Mouse (Mus musculus): ENCODE measurements around the gene Abcg1. TPM values are rescaled to one million over a fixed set of nuclear protein-coding genes. Genes with fewer than 3 reads are reported as not detected.

Gene Abcg1
- polyA plus RNA-seq, 1 experiment = 0.86 TPM

- no peak overlapping the region for H3K4me3 ChIP-seq (ENCODE audit: insufficient read depth, low read length)
- H3K4me1 ChIP-seq (ENCODE audit: control insufficient read depth, insufficient read depth, low read length) = 0 out of 2 replicates have a peak, but pooled peaks cover 2% of the 10 kb centered on the region
- TF ChIP-seq CTCF (IDR thresholded peaks at IDR 0.05; ENCODE audit: borderline replicate concordance, insufficient read depth, low read length) (no peak), POLR2A (IDR thresholded peaks at IDR 0.05; ENCODE audit: low read depth, low read length) (no peak)
- H3K27ac ChIP-seq (ENCODE audit: insufficient read depth, low read length) = no peak overlapping the region
These were observed 8.6 kb downstream of the Abcg1 start for GRCm38 (mm10) chr17:31066058-31066457.

DNA sequence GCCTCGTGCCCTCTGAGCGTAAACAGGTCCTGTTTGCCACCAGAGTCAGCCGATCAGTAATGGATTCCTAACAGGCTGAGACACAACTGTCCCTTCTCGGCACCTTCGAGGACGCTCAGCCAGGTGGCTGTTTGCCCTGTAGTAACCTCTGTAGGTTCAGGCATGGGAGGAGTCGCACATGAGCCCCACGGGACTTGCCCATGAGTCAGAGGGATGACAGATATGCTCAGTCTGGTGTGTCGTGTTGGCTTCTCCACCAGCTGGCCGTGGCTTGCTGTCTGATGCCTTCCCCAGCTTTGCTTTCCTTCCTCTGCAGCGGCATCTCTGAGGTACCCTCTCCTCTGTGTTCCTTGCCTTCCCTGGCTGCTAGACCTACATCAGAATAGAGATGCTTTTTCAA, 9.6 kb downstream of the Abcg1 start:
- no peak overlapping the region for H3K4me3 ChIP-seq (ENCODE audit: insufficient read depth, low read length)
- no peak for TF ChIP-seq POLR2A (IDR thresholded peaks at IDR 0.05; ENCODE audit: low read depth, low read length)
- no peak for TF ChIP-seq CTCF (IDR thresholded peaks at IDR 0.05; ENCODE audit: borderline replicate concordance, insufficient read depth, low read length)
- 0 out of 2 replicates have a peak, but pooled peaks cover 2% of the 10 kb centered on the region for H3K4me1 ChIP-seq (ENCODE audit: control insufficient read depth, insufficient read depth, low read length)
- H3K27ac ChIP-seq (ENCODE audit: insufficient read depth, low read length) = no peak overlapping the region

DNA sequence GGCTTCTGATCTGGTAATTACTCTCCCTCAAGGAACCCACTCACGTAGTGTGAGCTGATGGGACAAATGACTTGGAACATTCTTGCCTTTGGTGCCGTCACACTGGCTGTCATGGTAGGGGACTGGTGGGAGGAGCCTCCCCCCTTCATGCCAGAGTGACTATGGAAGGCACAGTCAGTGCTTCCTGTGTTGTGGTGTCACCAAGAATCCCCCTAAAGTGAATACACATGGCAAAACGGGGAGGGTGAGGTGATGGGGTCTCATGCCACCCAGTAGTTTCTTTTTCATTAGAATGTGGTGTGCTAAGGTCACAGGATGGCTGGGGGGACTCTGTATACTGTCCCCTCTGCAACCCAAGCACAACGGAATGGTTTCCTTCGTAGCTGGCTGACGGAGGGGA, 11.6 kb downstream of the Abcg1 start:
- Histone ChIP-seq H3K4me1 (ENCODE audit: control insufficient read depth, insufficient read depth, low read length) (peaks cover 8% of the 10 kb centered on the region), H3K27ac (ENCODE audit: insufficient read depth, low read length) (no peak overlapping the region), H3K4me3 (ENCODE audit: insufficient read depth, low read length) (no peak overlapping the region)
- TF ChIP-seq POLR2A (IDR thresholded peaks at IDR 0.05; ENCODE audit: low read depth, low read length) = no peak
- no peak for TF ChIP-seq CTCF (IDR thresholded peaks at IDR 0.05; ENCODE audit: borderline replicate concordance, insufficient read depth, low read length)

DNA sequence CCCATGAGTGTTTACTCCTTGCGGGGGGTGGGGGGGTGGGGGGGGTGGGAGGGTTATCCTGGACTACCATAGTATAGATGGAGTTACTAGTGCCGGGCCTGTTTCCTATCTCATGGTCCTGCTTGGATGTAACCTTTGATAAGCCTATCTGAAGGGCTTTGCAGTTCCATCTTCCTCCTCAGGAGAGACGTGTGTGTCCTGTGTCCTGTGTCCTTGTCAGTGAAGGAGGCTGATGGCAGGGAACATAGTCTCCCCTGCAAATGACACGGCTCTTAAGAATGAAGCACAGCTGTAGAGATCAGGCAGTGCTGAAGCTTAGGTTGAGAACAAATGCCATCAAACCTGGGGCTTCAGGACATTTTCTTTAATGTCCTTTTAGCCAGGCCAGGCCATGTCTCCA, 12.4 kb downstream of the Abcg1 start:
- H3K27ac ChIP-seq (ENCODE audit: insufficient read depth, low read length) = no peak overlapping the region
- H3K4me3 ChIP-seq (ENCODE audit: insufficient read depth, low read length) = no peak overlapping the region
- peaks cover 12% of the 10 kb centered on the region for H3K4me1 ChIP-seq (ENCODE audit: control insufficient read depth, insufficient read depth, low read length)
- TF ChIP-seq POLR2A (IDR thresholded peaks at IDR 0.05; ENCODE audit: low read depth, low read length) = no peak
- no peak for TF ChIP-seq CTCF (IDR thresholded peaks at IDR 0.05; ENCODE audit: borderline replicate concordance, insufficient read depth, low read length)

DNA sequence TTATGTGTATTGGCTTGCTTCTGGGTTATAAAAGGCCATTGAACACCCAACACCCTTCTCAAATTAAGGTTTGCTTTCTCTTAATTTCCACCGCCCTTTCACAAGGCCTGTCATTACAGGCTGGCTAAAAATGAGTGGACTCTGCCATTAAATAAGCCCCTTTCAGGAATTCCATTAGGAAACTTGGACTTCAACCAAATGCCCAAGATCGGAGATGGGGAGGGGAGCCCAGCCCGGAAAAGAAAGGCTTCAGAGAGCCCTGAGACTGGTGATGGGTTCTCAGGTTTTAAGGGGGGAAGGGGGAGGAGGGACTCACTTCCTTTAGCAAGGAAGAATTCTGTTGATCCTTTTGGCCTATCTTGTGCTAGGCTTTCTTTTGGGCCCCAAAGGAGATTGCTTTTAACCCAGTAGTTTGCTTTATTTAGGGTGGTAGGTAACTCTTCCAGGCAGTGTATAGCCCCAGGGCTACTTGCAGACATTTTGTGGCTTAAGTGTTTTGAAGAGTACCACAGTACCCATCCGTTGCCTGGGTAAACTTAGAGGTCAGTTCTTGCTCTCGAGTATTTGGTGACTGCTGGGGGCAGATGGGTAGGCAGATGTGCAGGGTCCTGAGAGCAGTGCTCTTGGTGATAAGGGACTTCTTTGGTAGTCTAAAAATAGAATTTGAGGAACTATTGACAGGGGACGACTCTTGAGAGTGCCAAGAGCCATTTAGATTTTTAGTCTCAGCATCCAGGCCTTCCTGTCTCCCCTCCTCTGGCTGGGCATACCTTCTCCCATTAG, 13.1 kb downstream of the Abcg1 start:
- TF ChIP-seq CTCF (IDR thresholded peaks at IDR 0.05; ENCODE audit: borderline replicate concordance, insufficient read depth, low read length) (no peak), POLR2A (IDR thresholded peaks at IDR 0.05; ENCODE audit: low read depth, low read length) (no peak)
- Histone ChIP-seq H3K4me3 (ENCODE audit: insufficient read depth, low read length) (no peak overlapping the region), H3K4me1 (ENCODE audit: control insufficient read depth, insufficient read depth, low read length) (peaks cover 12% of the 10 kb centered on the region), H3K27ac (ENCODE audit: insufficient read depth, low read length) (no peak overlapping the region)

DNA sequence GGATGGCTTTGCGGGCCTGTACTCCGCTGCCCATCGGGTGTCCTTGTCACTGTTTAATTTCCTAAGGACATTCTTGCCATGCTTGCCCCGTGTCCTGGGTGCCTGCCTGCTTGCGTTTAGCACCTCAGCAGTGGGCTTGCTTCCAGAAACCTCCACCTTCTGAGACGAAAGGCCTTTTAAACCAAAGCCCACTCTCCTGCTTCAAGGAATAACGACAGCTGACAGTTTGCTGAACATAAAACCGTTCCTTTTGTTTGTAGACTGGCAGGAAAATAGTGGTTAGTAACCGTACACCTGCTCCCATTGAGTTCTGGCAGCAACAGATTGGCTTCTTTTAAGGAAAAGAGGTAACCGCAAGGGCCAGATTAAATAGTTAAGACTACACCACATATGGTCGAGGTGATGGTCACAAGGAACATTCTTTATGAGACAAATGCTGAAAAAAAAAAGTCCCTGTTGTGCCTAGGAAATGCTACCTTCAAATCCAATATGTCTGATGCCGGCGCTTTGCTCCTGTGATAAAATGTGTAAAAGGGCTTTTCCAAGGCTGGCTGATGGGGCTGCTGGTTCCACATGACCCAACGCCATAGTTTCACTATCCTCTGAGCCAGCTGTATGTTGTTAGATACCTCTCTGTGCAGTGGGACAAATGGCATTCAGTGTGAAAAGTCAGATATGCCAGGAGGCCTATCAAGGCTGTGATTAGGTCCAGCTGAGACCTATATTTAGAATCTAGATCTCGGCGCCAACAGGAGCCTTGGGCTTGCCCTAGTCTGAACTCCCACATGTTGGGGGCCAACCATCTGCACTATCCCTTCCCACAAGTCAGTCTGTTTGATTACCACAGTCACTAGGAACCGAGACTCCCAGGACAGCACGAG, 14.2 kb downstream of the Abcg1 start:
- no peak overlapping the region for H3K4me3 ChIP-seq (ENCODE audit: insufficient read depth, low read length)
- H3K27ac ChIP-seq (ENCODE audit: insufficient read depth, low read length) = no peak overlapping the region
- TF ChIP-seq CTCF (IDR thresholded peaks at IDR 0.05; ENCODE audit: borderline replicate concordance, insufficient read depth, low read length) = no peak
- TF ChIP-seq POLR2A (IDR thresholded peaks at IDR 0.05; ENCODE audit: low read depth, low read length) = no peak
- peaks cover 12% of the 10 kb centered on the region for H3K4me1 ChIP-seq (ENCODE audit: control insufficient read depth, insufficient read depth, low read length)

GRCm38 (mm10) chr17:31072872-31073271, 15.4 kb downstream of the Abcg1 start:
- peak overlapping the region; percentile 95; the same call in 1 of the 2 replicates for H3K27ac ChIP-seq (ENCODE audit: insufficient read depth, low read length)
- TF ChIP-seq CTCF (IDR thresholded peaks at IDR 0.05; ENCODE audit: borderline replicate concordance, insufficient read depth, low read length) = no peak
- TF ChIP-seq POLR2A (IDR thresholded peaks at IDR 0.05; ENCODE audit: low read depth, low read length) = no peak
- H3K4me1 ChIP-seq (ENCODE audit: control insufficient read depth, insufficient read depth, low read length) = peaks cover 10% of the 10 kb centered on the region
- H3K4me3 ChIP-seq (ENCODE audit: insufficient read depth, low read length) = no peak overlapping the region

GRCm38 (mm10) chr17:31073273-31074052, 16.0 kb downstream of the Abcg1 start:
- Histone ChIP-seq H3K4me1 (ENCODE audit: control insufficient read depth, insufficient read depth, low read length) (peaks cover 10% of the 10 kb centered on the region), H3K4me3 (ENCODE audit: insufficient read depth, low read length) (no peak overlapping the region), H3K27ac (ENCODE audit: insufficient read depth, low read length) (peak overlapping the region; percentile 95)
- no peak for TF ChIP-seq POLR2A (IDR thresholded peaks at IDR 0.05; ENCODE audit: low read depth, low read length)
- TF ChIP-seq CTCF (IDR thresholded peaks at IDR 0.05; ENCODE audit: borderline replicate concordance, insufficient read depth, low read length) = no peak

GRCm38 (mm10) chr17:31074053-31074590, 16.6 kb downstream of the Abcg1 start:
- H3K4me1 ChIP-seq (ENCODE audit: control insufficient read depth, insufficient read depth, low read length) = peaks cover 10% of the 10 kb centered on the region
- H3K27ac ChIP-seq (ENCODE audit: insufficient read depth, low read length) = peak overlapping the region; percentile 95
- no peak overlapping the region for H3K4me3 ChIP-seq (ENCODE audit: insufficient read depth, low read length)
- TF ChIP-seq CTCF (IDR thresholded peaks at IDR 0.05; ENCODE audit: borderline replicate concordance, insufficient read depth, low read length) = no peak
- no peak for TF ChIP-seq POLR2A (IDR thresholded peaks at IDR 0.05; ENCODE audit: low read depth, low read length)
